Mouse (Mus musculus) midbrain, embryonic 14.5 days (tissue): ENCODE data around the gene Ocm. TPM values are rescaled to one million over a fixed set of nuclear protein-coding genes. Genes with fewer than 3 reads are reported as not detected.

Experiments used
- ATAC-seq: fragments of 200-750 bp; cut with Nextera tagmentation; 2 replicates; pipeline ENCODE4 v1.8.0; 2017; ENCODE audit warnings: moderate number of reproducible peaks, moderate library complexity; ENCODE audit not compliant: low FRiP score, low TSS enrichment
- DNase-seq: peaks from one replicate; pipeline ENCODE4 v3.0.0-alpha.2; 2015
- H3K27ac ChIP-seq: fragments of 300-500 bp; sonication (generic); replicated peaks from 2 replicates; pipeline ENCODE4 v1.5.1; 2014; ENCODE audit warnings: mild to moderate bottlenecking, low read depth, low read length, moderate library complexity
- H3K27me3 ChIP-seq: fragments of 300-500 bp; sonication (generic); 2 replicates; pipeline ENCODE4 v1.6.1; 2014; ENCODE audit warnings: low read length, control low read depth, mixed read lengths; ENCODE audit not compliant: control insufficient read depth, insufficient read depth
- H3K36me3 ChIP-seq: fragments of 300-500 bp; sonication (generic); 2 replicates; pipeline ENCODE4 v1.6.1; 2014; ENCODE audit warnings: low read length, control low read depth; ENCODE audit not compliant: control insufficient read depth, insufficient read depth
- H3K4me1 ChIP-seq: fragments of 300-500 bp; sonication (generic); 2 replicates; pipeline ENCODE4 v1.6.1; 2014; ENCODE audit warnings: mild to moderate bottlenecking, antibody characterized with exemption, low read length, control low read depth; ENCODE audit not compliant: control insufficient read depth, insufficient read depth
- H3K4me2 ChIP-seq: fragments of 300-500 bp; sonication (generic); 2 replicates; pipeline ENCODE4 v1.6.1; 2014; ENCODE audit warnings: mild to moderate bottlenecking, low read length, moderate library complexity
- H3K4me3 ChIP-seq: fragments of 300-500 bp; sonication (generic); replicated peaks from 2 replicates; pipeline ENCODE4 v1.5.1; 2014; ENCODE audit warnings: low read depth, low read length
- H3K9ac ChIP-seq: fragments of 300-500 bp; sonication (generic); replicated peaks from 2 replicates; pipeline ENCODE4 v1.6.1; 2014; ENCODE audit warnings: mild to moderate bottlenecking, low read length, moderate library complexity
- H3K9me3 ChIP-seq: fragments of 300-500 bp; sonication (generic); 2 replicates; pipeline ENCODE4 v1.6.1; 2016; ENCODE audit warnings: low read length, control low read depth, mixed read lengths; ENCODE audit not compliant: control insufficient read depth
- WGBS: fragments of 180-500 bp; shearing (Covaris S2); extraction: QIAGEN DNeasy Blood & Tissue Kit; methylation state at CpG from one replicate; pipeline ENCODE4 v1.1.7; 2014; 5-methylcytosine and 5-hydroxymethylcytosine counted together
- polyA plus RNA-seq: library from polyadenylated mRNA; unstranded; fragments of >200 nt; fragmentation: Nextera tagmentation; extraction: Ambion mirVana; gene quantifications from 2 replicates; pipeline ENCODE4 v1.2.1, GENCODE M21; 2014

The Ocm gene
- polyA plus RNA-seq: not detected in 2 replicates

GRCm38 (mm10) chr5:144026620-144027263, at the start of gene Ocm:
Gene Ocm (minus strand): TSS chr5:144026670.
- Histone ChIP-seq H3K4me1 (no peaks in the 10 kb centered on the region), H3K27me3 (no peaks in the 10 kb centered on the region), H3K4me2 (no peak within 1 kb of the TSS), H3K9me3 (no peaks in the 10 kb centered on the region), H3K27ac (no peak within 1 kb of the TSS), H3K4me3 (no peak within 1 kb of the TSS), H3K36me3 (no peaks in the 10 kb centered on the region), H3K9ac (no peak within 1 kb of the TSS)
- WGBS: 80% methylated on average over 11 of the region's 11 CpGs
- DNase-seq: no peak
- no peak for ATAC-seq

- DNase-seq: no peak
- Histone ChIP-seq H3K4me3 (no peak overlapping the region), H3K36me3 (no peaks in the 10 kb centered on the region), H3K27me3 (no peaks in the 10 kb centered on the region), H3K27ac (no peak overlapping the region), H3K9ac (no peak overlapping the region), H3K9me3 (no peaks in the 10 kb centered on the region), H3K4me1 (no peaks in the 10 kb centered on the region), H3K4me2 (no peak overlapping the region)
- no peak for ATAC-seq
- 52% methylated on average over 1 of the region's 1 CpGs for WGBS
Observed at GRCm38 (mm10) chr5:144071249-144071648, 44.8 kb upstream of the Ocm start.

- H3K9ac ChIP-seq: no peak overlapping the region
- H3K4me1 ChIP-seq: no peaks in the 10 kb centered on the region
- H3K27ac ChIP-seq: no peak overlapping the region
- H3K4me2 ChIP-seq: no peak overlapping the region
- ATAC-seq (no peak), DNase-seq (no peak)
- H3K36me3 ChIP-seq: no peaks in the 10 kb centered on the region
- no peak overlapping the region for H3K4me3 ChIP-seq
- no peaks in the 10 kb centered on the region for H3K27me3 ChIP-seq
- WGBS: 96% methylated on average over 1 of the region's 1 CpGs
- H3K9me3 ChIP-seq: no peaks in the 10 kb centered on the region
Observed at GRCm38 (mm10) chr5:144070064-144070463, 43.6 kb upstream of the Ocm start.

GRCm38 (mm10) chr5:144066036-144066435, 39.6 kb upstream of the Ocm start:
- Histone ChIP-seq H3K4me1 (no peaks in the 10 kb centered on the region), H3K27me3 (no peaks in the 10 kb centered on the region), H3K4me3 (no peak overlapping the region), H3K9me3 (no peaks in the 10 kb centered on the region), H3K36me3 (no peaks in the 10 kb centered on the region), H3K27ac (no peak overlapping the region), H3K4me2 (no peak overlapping the region), H3K9ac (no peak overlapping the region)
- WGBS: 83% methylated on average over 2 of the region's 2 CpGs
- no peak for ATAC-seq
- DNase-seq: no peak

GRCm38 (mm10) chr5:144064093-144064492, 37.6 kb upstream of the Ocm start:
- ATAC-seq (no peak), DNase-seq (no peak)
- no peak overlapping the region for H3K4me3 ChIP-seq
- no peak overlapping the region for H3K27ac ChIP-seq
- no peak overlapping the region for H3K4me2 ChIP-seq
- no peaks in the 10 kb centered on the region for H3K9me3 ChIP-seq
- WGBS: 66% methylated on average over 5 of the region's 5 CpGs
- no peaks in the 10 kb centered on the region for H3K4me1 ChIP-seq
- no peaks in the 10 kb centered on the region for H3K36me3 ChIP-seq
- H3K27me3 ChIP-seq: no peaks in the 10 kb centered on the region
- H3K9ac ChIP-seq: no peak overlapping the region

GRCm38 (mm10) chr5:144054340-144054739, 27.9 kb upstream of the Ocm start:
- H3K9me3 ChIP-seq: no peaks in the 10 kb centered on the region
- H3K9ac ChIP-seq: no peak overlapping the region
- H3K4me1 ChIP-seq: no peaks in the 10 kb centered on the region
- DNase-seq (no peak), ATAC-seq (no peak)
- 90% methylated on average over 6 of the region's 6 CpGs for WGBS
- H3K27me3 ChIP-seq: no peaks in the 10 kb centered on the region
- H3K4me2 ChIP-seq: no peak overlapping the region
- H3K27ac ChIP-seq: no peak overlapping the region
- no peaks in the 10 kb centered on the region for H3K36me3 ChIP-seq
- no peak overlapping the region for H3K4me3 ChIP-seq

- H3K4me1 ChIP-seq: no peaks in the 10 kb centered on the region
- no peaks in the 10 kb centered on the region for H3K36me3 ChIP-seq
- H3K9me3 ChIP-seq: no peaks in the 10 kb centered on the region
- ATAC-seq: no peak
- H3K27ac ChIP-seq: no peak overlapping the region
- no peaks in the 10 kb centered on the region for H3K27me3 ChIP-seq
- no peak overlapping the region for H3K4me2 ChIP-seq
- no peak overlapping the region for H3K4me3 ChIP-seq
- no peak overlapping the region for H3K9ac ChIP-seq
- peak; percentile 7 for DNase-seq
- 51% methylated on average over 3 of the region's 3 CpGs for WGBS
Observed at GRCm38 (mm10) chr5:144053450-144053849, 27.0 kb upstream of the Ocm start.

GRCm38 (mm10) chr5:144051268-144051667, 24.8 kb upstream of the Ocm start:
- Histone ChIP-seq H3K4me1 (no peaks in the 10 kb centered on the region), H3K27me3 (no peaks in the 10 kb centered on the region), H3K4me2 (no peak overlapping the region), H3K9me3 (no peaks in the 10 kb centered on the region), H3K36me3 (no peaks in the 10 kb centered on the region), H3K27ac (no peak overlapping the region), H3K4me3 (no peak overlapping the region), H3K9ac (no peak overlapping the region)
- ATAC-seq (no peak), DNase-seq (no peak)

GRCm38 (mm10) chr5:144049881-144050280, 23.4 kb upstream of the Ocm start:
- Histone ChIP-seq H3K4me1 (no peaks in the 10 kb centered on the region), H3K36me3 (no peaks in the 10 kb centered on the region), H3K4me3 (no peak overlapping the region), H3K9me3 (no peaks in the 10 kb centered on the region), H3K27ac (no peak overlapping the region), H3K9ac (no peak overlapping the region), H3K27me3 (no peaks in the 10 kb centered on the region), H3K4me2 (no peak overlapping the region)
- 83% methylated on average over 3 of the region's 3 CpGs for WGBS
- DNase-seq: no peak
- ATAC-seq: no peak
